Mouse (Mus musculus): Measurements from ENCODE around the gene Gm3435. TPM values are rescaled to one million over a fixed set of nuclear protein-coding genes. Genes with fewer than 3 reads are reported as not detected.

The Gm3435 gene
- polyA plus RNA-seq (2012; rRNA removed; ENCODE audit: low replicate concordance) = 0.42 and 2.1 TPM in 2 replicates

GRCm38 (mm10) chr17:15009706-15010413 lies at the start of gene Gm3435:
TSS of gene Gm3435 (plus strand) at chr17:15010176.

DNA sequence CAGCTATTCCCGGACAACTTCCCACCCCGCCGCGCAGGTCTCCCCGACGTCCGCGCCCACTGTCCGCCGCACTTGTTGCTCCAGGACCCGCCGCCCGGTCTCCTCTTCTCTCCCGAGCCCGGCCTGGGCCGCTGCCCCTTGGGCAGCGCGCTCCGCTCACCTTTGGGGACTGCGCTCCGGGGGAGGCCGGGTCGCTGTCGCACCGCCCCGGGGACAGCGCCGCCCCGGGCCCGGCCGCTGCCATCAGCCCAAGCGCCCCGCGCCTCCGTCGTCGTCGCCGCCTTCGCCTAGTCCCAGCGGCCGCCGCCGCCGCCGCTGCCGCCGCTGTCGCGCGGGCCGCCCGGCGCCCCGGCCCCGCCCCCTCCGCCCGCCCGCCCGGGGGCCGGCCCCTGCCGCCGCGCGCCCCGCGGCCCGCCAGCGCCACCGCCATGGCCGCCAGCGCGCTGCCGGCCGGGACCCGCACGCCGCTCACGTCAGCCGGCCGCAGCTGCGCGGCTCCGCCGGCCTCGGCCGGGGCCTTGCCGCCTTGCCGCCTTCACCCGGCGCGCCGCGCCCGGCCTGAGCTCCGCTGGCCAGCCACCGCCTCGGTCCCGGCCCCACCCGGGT lies 48.9 kb upstream of the Gm3435 start, which contains the start of gene Phf10:
Gene Phf10 (minus strand): TSS at position 323 of the 606 bp plus-strand sequence.

GRCm38 (mm10) chr17:14978362-14979038 lies 31.5 kb upstream of the Gm3435 start, which contains the start of the genes 9030025P20Rik and Gm3417:
TSS of gene 9030025P20Rik (plus strand) at chr17:14978468.
TSS of gene Gm3417 (minus strand) at chr17:14978790.

GRCm38 (mm10) chr17:15041175-15041729 lies 31.3 kb downstream of the Gm3435 start, which contains the start of the genes Ermard, Tcte3 and Gm3448:
TSS of gene Ermard (plus strand) at chr17:15041208.
TSS of gene Tcte3 (minus strand) at chr17:15041488.
TSS of gene Gm3448 (minus strand) at chr17:15041537.

Other genes starting within 250 kb of the Gm3435 start
- 3.0 and 4.6 TPM in 2 replicates for gene Wdr27, start 67.0 kb upstream of the Gm3435 start, polyA plus RNA-seq (2012; rRNA removed; ENCODE audit: low replicate concordance)
- 11.3 and 18.8 TPM in 2 replicates for gene 1600012H06Rik, start 67.0 kb upstream of the Gm3435 start, polyA plus RNA-seq (2012; rRNA removed; ENCODE audit: low replicate concordance)
- 10.5 and 26.3 TPM in 2 replicates for gene Phf10, start 48.9 kb upstream of the Gm3435 start, polyA plus RNA-seq (2012; rRNA removed; ENCODE audit: low replicate concordance)
- 9.0 and 16.6 TPM in 2 replicates for gene 9030025P20Rik, start 31.7 kb upstream of the Gm3435 start, polyA plus RNA-seq (2012; rRNA removed; ENCODE audit: low replicate concordance)
- gene Gm3417, start 31.4 kb upstream of the Gm3435 start, polyA plus RNA-seq (2012; rRNA removed; ENCODE audit: low replicate concordance) = 0.39 TPM in 1 of 2 replicates, not detected in the other
- gene Ermard, start 31.0 kb downstream of the Gm3435 start, polyA plus RNA-seq (2012; rRNA removed; ENCODE audit: low replicate concordance) = 32.8 and 77.5 TPM in 2 replicates
- not detected in 2 replicates for gene Tcte3, start 31.3 kb downstream of the Gm3435 start, polyA plus RNA-seq (2012; rRNA removed; ENCODE audit: low replicate concordance)
- gene Gm3448, start 31.4 kb downstream of the Gm3435 start, polyA plus RNA-seq (2012; rRNA removed; ENCODE audit: low replicate concordance) = 0.92 and 0.96 TPM in 2 replicates

All from mammary gland, adult 2 months (tissue).